Mouse (Mus musculus): ENCODE results near the gene Tbcd.

The Tbcd gene

GRCm38 (mm10) chr11:121529747-121530146, 78.0 kb downstream of the Tbcd start:
- in situ Hi-C loops (cut with MboI, MseI): no loop called here

DNA sequence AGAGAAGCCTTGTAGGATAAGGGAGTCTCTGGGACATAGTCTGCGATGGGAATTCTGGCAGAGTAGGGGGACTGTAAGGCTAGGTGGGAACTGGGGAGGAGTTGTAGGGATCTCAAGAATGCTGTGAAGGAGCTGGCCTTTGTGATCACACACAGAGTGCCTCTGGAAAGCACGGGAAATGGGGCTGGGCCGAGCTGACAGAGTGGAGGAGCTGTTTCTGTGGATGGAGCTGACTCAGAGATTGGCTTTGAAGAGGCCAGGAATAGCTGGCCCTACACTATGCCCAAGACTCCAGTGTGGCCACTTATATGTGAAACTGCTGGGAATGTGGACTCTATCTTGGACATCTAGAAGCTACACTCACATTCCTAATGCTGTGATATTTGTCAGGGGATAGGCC, 84.8 kb downstream of the Tbcd start:
- in situ Hi-C loops (cut with MboI, MseI): no loop called here

- in situ Hi-C loops (cut with MboI, MseI): no loop called here
Observed at GRCm38 (mm10) chr11:121542471-121542870, 90.7 kb downstream of the Tbcd start.

DNA sequence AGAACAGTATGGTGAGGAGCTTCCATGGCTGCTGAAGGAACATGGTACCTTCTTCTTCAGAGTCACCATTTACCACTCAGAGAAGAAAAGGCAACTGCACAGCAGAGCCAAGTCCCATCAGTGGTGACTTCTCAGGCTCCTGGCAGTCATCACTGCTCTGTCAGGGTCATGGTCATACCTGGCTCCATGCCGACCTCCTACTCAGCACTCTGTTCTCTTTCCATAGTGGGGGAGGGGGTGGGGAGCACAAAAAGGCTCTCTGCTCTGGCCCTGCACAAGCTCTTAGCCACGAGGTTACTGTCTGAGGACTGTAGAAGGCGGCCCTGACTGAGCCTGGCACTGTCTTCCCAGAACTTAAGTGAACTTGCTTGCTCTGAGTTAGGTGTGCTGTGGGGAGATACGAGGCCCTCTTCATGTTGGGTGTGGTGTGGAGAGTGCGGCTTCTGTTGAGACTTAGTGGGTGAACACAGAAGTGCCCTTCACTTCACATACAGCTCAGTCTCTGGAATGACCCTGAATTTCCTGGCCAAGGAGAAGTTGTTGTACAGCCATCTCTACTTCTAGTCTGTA, 91.6 kb downstream of the Tbcd start:
- in situ Hi-C loops (cut with MboI, MseI): no loop called here

- in situ Hi-C loops (cut with MboI, MseI): no loop called here
Observed at GRCm38 (mm10) chr11:121543922-121544321, 92.2 kb downstream of the Tbcd start.

DNA sequence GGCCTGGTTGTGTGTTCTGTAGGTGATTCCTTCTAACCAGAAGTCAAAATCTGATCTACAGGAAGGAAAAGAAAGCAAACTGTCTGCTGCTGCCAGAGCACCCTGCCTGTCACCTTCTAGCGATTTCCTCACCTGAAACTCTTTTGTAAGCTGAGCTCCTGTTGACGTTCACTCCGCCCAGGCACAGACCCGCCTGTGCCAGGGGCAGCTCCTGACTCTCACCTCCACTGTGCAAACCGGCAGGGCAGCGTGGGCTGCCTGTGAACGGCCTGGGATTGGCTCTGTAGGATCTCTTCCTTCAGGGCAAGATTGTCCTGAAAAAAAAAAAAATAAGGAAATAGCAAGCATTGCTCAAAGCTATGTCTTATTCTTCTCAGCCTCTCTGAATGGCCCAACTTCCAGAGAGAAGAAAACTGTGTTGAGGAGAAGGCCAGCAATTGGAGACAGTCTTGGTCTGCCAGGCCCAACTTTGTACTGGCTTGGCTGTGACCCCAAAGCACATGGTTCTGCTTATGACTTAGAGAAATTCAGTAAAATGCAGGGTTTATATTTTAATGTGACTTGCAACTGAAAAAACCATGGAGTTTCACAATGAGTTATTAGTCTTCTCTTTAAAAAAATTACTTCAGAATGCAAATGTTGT, 93.1 kb downstream of the Tbcd start:
- in situ Hi-C loops (cut with MboI, MseI): no loop called here

DNA sequence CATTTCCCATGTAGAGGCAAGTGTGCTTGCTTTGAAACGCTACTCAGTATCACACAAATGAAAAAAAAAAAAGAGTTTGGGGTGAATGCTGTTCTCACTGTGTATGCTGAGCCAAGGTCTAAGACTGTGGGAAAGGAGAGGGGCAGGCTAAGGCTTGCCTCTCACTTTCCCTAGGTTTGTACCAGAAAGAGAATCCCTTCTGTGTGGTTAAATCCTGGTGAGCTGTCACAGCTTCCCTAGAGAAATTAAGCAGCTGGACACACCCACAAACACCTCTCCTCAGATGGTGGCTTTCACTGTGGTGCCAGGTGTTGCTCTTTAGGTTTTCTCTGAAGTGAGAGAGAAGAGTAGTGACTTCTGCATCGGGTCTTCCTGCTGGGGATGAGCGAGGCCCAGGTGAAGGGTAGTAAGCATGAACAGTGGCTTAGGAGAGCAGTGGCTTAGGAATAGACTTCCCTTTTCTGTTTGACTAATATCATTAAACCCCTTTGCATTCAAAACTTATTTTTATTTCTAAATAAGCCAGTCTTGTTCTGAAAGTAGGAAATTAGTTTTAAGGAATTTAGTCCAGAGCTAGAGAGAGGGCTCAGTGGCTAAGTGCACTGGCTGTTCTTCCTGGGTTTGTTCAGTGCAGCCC, 93.8 kb downstream of the Tbcd start:
- in situ Hi-C loops (cut with MboI, MseI): no loop called here

DNA sequence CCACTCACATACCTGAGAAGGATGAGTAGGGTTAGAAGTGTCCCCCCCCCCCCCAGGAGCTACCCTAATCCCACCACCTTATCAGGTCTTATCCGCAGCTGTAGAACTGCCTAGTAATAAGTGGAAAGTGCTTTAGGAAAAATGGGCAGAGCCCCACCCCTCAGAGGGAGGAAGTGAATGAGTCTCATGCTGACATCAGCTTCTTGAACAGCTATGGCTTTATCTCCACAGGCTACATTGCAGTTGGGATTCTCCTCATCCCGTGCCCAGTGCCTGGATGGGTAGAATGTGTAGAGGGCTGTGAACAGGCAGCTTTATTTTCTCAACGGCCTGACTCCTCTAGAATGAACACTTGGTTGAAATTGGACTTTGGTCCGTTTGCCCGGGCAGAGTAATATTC, 95.5 kb downstream of the Tbcd start:
- in situ Hi-C loops (cut with MboI, MseI): no loop called here

DNA sequence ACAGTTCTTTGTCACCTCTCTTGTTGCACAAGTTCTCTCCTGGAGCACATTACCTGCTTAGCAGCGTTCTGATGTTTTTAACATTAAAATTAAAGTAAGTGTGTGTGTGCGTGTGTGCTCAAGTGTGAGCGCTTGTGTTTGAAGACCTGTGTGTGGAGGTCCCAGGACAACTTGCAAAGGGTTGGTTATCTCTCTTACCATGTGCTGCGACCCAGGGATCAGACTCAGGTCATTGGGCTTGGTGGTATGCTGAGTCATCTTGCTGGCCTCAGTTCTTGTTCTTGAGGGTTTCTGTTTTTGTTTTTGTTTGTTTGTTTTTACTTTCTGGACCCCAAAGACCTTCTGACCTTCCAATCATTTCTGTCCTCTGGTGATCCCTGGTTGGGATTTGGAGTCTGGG, 96.2 kb downstream of the Tbcd start:
- in situ Hi-C loops (cut with MboI, MseI): no loop called here

DNA sequence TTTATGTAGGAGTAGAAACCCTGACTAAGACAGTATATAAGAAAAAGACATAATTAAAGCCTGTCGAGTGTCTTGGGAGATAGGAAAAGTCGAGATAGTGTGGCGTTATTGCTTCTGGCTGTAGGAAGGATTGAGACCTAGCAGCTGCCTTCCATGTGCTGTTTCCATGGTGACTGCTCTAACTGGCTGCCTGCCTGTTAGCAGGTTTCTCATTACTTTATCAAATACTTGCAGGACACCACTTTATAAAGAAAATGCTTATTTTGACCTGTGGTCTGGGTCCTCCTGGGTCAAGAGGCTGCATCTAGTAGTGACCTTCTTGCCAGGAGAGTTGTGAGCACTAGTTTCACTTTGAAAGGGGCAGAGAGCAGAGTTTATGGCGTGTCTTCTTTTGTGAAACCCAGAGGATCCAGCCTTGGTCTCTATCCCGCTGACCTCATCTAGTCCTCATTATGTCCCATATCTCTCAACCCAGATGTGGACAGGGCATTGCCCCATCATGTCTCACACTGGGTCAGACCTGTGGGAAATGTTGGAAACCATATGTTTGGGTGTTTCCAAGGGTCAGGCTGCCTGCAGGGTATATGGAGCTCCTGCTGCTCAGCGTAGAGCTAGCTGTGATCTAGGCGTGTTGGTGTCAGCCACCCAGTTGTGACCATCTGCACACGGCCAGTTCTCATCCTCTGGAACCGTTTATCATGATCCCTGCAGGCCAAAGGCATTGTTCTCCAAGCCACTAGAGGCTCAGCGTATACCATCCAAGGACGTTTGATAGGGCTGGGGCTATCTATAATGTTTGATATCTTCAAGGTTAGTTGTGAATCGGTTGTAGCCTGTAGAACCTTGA, 97.5 kb downstream of the Tbcd start:
- in situ Hi-C loops (cut with MboI, MseI): no loop called here

GRCm38 (mm10) chr11:121549843-121550647, 98.3 kb downstream of the Tbcd start:
- in situ Hi-C loops (cut with MboI, MseI): no loop called here

- in situ Hi-C loops (cut with MboI, MseI): no loop called here
Observed at GRCm38 (mm10) chr11:121551206-121551799, 99.6 kb downstream of the Tbcd start.

DNA sequence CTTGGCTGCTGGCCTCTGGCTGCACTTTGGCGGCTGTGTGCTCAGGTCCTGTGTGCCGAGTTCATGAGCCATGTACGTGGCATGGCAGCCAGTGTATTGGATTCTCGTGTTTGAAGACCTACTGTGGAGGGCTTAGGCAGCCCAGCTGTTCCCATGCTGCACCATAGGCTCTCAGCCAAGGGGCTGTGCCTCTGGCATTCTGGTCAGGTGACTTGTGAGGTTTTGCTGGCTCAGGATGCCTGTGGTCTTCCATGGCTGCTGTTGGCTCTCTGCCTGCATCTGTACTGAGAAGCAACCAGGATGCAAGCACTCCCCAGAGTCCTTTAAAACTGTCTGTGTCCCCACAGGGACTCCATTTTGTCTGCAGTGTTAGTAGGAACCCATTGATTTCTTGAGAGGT, 100.4 kb downstream of the Tbcd start:
- in situ Hi-C loops (cut with MboI, MseI): no loop called here

GRCm38 (mm10) chr11:121552846-121553457, 101.2 kb downstream of the Tbcd start:
- in situ Hi-C loops (cut with MboI, MseI): no loop called here

- in situ Hi-C loops (cut with MboI, MseI): no loop called here
Observed at GRCm38 (mm10) chr11:121553458-121553857, 101.7 kb downstream of the Tbcd start.

GRCm38 (mm10) chr11:121556727-121557126, 105.0 kb downstream of the Tbcd start:
- in situ Hi-C loops (cut with MboI, MseI): no loop called here

DNA sequence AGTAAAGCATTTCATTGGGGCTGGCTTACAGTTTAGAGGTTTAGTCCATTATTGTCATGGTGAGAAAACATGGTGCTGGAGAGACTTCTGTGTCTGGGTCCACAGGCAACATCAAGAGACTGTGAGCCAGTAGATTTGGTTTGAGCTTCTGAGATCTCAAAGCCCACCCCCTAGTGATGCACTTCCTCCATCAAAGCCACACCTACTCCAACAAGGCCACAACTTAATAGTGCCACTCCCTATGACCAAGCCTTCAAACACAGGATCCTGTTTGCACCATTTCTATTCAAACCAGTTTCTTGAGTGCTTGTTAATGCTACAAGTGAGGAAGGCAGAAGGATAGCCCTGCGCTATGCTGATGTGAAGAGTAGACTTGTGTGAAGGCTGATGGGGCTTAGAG, 106.2 kb downstream of the Tbcd start:
- in situ Hi-C loops (cut with MboI, MseI): no loop called here

GRCm38 (mm10) chr11:121558522-121558921, 106.8 kb downstream of the Tbcd start:
- in situ Hi-C loops (cut with MboI, MseI): no loop called here

- in situ Hi-C loops (cut with MboI, MseI): no loop called here
Observed at GRCm38 (mm10) chr11:121559527-121560293, 108.0 kb downstream of the Tbcd start.

DNA sequence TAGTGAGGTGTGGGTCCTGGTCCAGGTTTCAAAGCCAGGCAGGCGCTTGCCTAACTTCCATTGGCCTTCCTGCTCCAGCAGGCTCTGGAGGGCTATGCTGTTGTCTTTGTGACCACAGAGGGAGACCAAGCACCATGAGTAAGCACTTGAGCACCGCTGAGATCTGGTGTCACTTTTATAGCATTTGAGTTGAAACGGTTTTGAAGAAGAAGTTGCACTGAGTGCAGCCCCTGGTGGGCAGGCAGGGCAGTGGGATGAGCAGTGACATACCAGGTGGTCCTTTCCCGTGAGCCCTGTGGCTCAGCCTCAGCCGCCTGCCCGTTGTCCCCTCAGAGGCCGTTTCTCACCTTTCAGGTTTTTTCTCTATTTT, 108.5 kb downstream of the Tbcd start:
- in situ Hi-C loops (cut with MboI, MseI): no loop called here

Data from T-helper 17 cell (primary cell).